Mouse (Mus musculus): ENCODE measurements around the gene Rnf141.
A peak's percentile ranks its signal among the peaks of the same experiment; 100 is the strongest.

The Rnf141 gene

GRCm38 (mm10) chr7:110823995-110824953, 20.0 kb downstream of the Rnf141 start:
- no peak for DNase-seq

- DNase-seq = no peak
Observed at GRCm38 (mm10) chr7:110823593-110823992, 20.7 kb downstream of the Rnf141 start.

- DNase-seq = no peak
Observed at GRCm38 (mm10) chr7:110823076-110823475, 21.2 kb downstream of the Rnf141 start.

GRCm38 (mm10) chr7:110822055-110822454, 22.2 kb downstream of the Rnf141 start:
- DNase-seq = no peak

DNA sequence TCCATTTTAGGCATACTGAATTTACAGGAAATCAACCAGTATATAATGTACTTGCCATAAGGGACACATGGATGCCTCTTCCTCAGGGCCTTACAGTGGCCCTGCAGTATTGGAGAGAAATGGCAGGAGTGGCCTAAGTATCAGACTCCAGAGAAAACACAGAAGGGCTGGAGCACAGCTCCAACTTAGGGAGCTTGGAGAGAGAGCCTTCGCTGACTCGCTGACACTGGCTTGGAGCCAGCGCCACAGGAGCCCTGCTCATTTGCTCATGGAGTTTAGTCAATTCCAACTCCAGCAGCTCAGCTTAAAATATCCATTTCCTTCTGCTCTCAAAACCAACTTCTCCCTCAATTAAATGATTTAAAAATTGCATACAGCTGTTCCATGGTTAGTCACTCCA, 22.6 kb downstream of the Rnf141 start:
- DNase-seq = peak; percentile 51

DNA sequence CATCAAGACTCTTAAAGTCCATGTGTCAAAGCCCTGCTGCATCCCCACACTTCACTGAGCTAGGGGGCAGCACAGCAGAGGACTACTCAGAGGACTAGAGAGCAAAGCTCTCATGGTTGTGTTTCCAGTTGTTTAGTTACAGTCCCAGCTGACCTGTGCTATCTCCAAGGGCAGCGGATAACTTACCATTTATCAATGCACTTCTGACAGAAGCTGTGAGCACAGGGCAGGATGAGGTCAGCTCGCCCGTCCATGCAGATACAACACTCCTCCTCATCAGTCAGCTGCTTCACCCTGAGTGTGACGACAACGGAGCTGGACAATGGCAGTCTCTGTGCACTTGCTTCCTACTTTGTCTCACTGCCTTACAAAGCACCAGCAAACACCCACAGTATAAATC, 23.2 kb downstream of the Rnf141 start:
- no peak for DNase-seq

GRCm38 (mm10) chr7:110818787-110819350, 25.4 kb downstream of the Rnf141 start:
- DNase-seq = no peak

DNA sequence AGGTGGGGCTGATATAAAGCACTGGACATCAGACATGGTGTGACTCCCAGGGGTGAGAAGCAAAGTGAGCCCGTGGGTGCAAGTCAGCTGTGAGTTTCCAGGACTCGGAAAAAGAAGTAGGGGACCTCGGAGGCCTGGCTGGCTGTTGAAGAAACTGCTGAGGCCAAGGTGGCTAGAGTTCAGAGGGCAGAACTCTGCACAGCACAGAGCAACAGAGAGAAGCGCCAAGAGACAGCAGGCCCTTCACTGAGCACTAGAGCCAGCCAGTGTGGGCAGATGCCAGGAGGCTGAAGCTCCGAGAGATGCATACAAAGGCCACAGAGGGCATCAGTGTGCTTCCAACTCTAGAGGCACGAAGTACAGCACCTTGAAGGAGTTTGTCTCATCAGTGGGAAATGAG, 26.1 kb downstream of the Rnf141 start:
- DNase-seq = peak; percentile 55

GRCm38 (mm10) chr7:110816037-110816436, 28.2 kb downstream of the Rnf141 start:
- DNase-seq = peak; percentile 68

- DNase-seq = no peak
Observed at GRCm38 (mm10) chr7:110813983-110814382, 30.3 kb downstream of the Rnf141 start.

- no peak for DNase-seq
Observed at GRCm38 (mm10) chr7:110811529-110811928, 32.7 kb downstream of the Rnf141 start.

DNA sequence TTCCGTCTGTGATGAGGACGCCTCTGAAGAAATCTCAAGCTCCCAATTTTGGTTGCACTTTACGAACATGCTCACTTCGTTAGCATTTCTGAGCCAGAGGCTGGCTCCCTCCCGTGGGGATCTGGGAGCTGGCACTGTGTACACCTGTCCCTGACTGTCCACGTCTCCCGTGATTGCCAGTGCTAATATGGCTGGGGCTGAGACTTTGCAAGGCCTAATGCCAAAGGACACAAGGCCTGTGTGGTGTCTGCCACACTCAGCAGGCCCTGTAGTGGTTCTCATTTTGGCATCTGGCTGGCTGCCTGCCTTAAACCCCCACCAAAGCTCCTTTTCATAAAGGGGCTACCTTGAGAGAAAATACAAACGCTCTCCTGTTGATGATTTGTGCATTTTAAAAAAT, 33.3 kb downstream of the Rnf141 start:
- DNase-seq = no peak

DNA sequence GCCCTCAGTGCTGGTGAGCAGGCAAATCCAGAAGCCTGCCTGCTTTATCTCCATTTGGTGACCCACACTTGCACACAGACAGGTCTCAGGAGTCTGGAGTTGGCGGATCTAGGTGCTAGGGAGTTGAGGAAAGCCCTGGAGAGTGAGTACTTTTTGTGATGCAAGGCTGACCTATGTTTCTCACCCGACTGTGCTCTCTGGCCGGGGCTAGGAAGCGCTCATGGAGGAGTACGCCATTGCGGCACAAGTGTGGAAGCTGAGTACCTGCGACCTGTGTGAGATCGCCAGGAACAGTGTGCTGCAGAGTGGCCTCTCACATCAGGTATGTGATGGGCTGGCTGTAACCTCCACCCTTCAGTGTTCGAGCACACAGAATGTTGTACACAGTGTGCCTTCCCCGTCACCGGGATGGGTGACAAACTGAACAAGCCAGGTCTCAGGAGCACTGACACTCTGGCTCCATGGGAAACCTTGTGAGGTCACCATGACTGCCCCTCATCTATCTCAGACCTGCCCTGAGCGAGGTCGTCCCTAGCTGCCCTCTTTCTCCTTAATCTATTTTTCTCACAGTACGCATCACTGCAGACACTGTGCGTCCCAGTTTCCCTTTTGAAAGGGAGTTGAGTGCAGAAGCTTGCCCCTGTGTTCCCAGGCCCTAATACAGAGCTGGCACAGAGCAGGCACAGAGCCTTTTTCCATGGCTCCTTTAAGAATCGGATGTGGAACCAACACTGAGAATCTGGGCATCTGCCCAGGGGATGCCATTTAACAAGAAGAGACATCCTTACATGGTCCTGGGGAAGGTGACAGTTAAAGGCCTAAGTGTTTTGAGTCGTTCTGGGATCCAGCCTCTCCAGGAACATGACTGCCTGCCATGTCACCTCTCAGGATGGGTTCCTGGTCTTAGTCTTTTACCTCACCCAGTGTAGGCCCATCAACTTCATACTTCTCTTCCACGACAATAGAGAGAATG, 34.4 kb downstream of the Rnf141 start:
- no peak for DNase-seq

DNA sequence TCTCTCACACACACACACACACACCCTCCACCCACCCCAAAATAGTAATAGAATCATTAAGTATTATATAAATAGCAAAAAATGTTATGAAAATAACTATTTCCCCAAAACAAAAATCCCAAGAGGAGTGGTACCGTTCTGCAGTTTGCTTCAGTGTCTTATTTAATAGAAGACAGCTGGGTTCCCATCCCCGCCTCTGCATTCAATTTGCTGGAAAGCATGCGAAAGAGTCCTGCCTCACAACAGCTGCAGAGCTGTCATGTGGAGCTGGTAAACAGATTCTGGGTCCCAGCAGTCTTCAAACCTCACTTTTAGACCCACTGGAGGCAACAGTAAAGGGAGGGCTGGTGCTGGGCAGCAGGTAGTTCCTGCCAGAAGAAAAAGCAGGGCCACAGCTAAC, 35.3 kb downstream of the Rnf141 start:
- DNase-seq = no peak

DNA sequence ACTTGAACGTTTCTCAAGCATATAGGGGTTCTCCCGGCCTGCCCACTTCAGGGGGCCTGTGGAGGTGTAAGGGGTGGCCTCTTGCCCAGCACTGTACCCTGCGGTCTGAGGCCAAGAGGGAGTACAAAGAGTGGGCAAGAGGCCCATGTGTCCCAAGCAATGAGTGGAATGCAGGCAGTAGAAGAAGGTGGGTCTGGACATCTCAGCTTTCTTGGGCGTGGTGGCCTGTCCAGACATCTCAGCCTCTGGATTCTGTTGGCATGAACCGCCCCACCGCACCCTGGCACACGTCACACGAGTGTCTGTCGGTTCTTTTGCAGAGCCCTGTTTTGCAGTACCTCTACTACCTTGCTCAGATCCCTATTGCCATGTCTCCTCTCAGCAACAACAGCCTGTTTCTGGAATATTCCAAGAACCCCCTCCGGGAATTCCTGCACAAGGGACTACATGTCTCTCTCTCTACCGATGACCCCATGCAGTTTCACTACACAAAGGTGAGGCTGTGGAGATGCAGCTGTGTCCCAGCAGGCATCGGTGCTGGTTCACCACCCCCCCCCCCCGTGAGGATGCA, 36.7 kb downstream of the Rnf141 start:
- DNase-seq = peak; percentile 35

GRCm38 (mm10) chr7:110804266-110804665, 40.0 kb downstream of the Rnf141 start:
- peak; percentile 56 for DNase-seq

- DNase-seq = no peak
Observed at GRCm38 (mm10) chr7:110803131-110803530, 41.1 kb downstream of the Rnf141 start.

DNA sequence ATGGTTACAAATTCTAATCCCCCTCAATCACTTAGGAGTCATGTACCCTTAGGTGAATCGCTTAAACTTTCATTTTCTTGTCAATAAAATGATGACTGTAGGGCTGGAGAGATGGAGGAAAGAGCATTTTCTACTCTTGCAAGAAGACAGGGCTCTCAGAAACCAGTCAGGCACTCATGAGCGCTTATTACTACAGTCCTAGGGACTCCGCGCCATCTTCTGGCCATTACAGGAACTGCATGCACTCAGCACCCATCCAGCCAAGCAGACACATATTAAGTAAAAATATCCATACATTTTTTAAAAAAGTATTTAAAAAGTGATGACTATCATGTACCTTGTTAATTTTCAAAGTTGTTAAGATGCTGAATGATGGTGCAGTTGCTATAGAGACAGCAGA, 43.2 kb downstream of the Rnf141 start:
- DNase-seq = peak; percentile 91

- DNase-seq = no peak
Observed at GRCm38 (mm10) chr7:110797722-110798409, 46.4 kb downstream of the Rnf141 start.

DNA sequence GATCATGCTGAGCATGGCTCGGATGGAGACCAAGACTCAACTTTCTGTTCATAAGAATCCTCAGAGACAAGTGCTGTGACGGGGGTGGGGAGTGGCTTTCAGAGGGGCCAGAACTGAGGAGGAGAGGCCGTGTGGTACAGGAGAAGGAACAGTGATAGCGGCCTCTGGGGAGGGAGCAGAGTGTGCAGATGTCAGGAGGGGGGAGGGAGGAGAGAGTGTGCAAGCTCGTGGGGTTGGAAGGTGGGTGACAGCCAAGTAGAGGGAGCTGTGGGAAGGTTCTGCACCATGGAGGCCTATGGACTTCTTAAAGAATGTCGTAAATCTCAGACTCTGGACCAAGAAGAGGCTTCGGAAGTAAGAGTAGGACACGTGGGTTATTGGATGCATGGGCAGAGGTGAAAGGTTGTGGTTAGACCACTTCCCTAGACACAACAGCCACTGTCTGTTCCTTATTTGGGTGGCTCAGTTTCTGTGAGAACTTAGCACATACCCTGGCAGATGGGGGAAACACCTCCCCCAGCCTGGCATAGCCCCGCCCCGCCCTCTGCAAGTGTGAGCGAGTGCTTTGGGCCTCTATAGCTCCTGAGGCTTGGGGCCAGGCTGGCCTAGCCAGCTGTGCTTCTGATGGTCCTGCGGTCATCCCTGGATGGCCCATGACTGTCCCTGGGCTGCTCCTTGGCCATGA, 47.7 kb downstream of the Rnf141 start:
- peak; percentile 51 for DNase-seq

- DNase-seq = no peak
Observed at GRCm38 (mm10) chr7:110794722-110795121, 49.5 kb downstream of the Rnf141 start.

DNA sequence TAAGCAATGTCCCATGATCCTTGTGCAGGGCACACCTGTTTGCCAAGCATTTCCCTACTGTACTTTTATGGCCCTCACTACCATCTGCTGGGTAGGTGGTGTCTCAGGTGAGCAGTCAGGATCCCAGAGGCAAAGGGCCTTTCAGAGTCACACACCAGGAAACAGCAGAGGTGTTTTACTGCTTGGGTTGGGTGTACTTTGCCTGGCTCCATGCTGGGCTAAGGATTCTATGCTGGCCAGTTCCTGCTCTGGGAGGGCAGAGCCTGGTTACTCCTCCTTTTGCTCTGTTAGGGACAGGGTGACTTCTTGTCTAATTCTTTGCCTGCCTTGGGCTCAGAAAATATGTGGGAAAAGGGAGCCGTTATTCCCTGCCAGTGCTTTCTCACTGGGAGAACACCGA, 51.4 kb downstream of the Rnf141 start:
- no peak for DNase-seq

Data from lung, postnatal 14 days (tissue).